Mouse (Mus musculus) heart, adult 9 months (tissue): ENCODE measurements around the gene Srp9.

Source experiments
- DNase-seq, 2 experiments: peaks; one replicate each; pipeline ENCODE4 v3.0.0; 2022; ENCODE audit warnings: low spot score in 2 of 2

The Srp9 gene

DNA sequence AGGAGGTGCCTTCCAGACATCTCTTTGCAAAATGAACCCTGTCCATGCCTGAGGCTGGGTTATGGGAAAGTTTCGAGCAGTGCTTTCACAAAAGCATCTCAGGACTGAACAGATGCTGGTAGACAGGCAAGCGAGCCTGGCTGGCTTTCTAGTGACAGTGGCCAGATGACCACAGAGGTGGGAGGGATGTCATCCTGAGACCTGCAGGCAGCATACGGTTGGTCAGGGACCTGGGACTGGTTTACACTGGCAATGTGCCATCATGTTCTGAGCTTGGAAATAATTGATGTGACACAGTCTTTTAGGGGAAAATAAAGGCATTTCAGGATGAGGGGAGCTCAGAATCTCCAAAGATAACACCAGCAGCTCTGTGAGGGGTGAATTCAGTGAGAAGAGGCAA lies 19.5 kb upstream of the Srp9 start:
- no peak for DNase-seq

DNA sequence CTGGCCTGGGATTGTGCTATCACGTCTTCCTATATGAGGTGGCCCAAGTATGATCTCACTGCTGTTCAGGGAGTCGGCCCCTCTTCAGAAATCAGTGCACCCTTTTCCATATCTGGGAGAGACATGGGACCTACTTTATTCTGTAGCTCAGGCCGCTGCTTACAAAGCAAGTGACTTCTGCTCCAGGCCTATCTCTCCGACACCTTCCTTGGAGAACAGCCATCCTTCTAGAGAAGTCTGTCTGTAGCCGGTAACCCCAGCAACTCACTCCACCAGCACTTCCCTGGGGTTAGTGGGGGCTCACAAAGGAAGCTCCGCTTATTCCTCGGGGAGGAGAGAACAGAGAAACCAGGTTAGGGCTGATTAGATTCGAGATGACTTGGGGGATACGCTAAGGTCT lies 17.3 kb upstream of the Srp9 start:
- peak; percentile 29 to 43 for DNase-seq

DNA sequence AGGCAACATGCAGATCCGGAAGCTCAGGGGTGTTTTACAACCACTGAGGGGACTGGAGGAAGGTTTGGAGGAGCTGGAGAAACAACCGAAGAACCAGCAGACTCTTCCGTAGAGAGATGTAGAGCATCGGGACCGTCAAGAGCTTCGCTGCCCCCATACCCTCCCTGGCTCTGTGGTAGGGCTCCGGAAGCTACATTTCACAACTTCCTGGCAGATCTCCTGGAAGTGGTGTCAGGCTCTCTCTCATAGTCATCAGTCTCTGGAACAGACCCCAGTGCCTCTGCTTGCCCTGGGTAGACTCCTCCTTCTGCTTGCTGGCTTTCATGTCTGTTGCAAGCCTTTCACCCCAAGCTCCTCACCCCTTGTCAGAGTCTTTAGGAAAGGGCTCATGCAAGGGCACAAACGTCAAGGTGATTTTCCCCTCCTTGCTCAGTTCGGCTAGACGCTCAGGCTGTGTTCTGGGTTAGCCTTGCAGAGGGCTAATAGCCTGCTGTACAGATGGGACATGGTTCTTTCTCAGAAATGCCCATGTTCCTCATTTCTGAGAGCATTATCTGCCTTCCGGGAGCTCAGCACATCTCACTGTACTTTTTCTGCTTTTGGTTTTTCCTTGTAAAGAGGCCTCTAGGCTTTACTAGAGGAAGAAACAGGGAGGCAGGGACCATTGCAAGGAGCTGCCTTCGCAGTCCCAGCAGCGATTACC lies 16.0 kb upstream of the Srp9 start:
- peak; percentile 62 to 72 for DNase-seq

DNA sequence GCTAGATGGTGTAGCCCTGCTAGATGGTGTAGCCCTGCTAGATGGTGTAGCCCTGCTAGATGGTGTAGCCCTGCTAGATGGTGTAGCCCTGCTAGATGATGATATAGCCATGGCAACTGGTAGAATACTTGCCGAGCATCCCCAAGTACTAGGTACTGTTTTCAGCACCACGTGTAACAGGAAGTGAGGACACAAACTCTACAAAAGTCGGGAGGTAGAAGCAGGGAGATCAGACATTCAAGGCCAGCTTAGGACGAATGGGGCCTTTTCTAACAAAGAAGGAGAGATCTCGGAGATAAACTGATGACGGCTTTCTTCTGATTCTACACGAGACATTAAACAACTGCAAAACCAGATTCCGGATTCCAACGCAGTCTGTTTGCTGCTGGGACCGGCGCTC lies 14.4 kb upstream of the Srp9 start:
- no peak for DNase-seq

DNA sequence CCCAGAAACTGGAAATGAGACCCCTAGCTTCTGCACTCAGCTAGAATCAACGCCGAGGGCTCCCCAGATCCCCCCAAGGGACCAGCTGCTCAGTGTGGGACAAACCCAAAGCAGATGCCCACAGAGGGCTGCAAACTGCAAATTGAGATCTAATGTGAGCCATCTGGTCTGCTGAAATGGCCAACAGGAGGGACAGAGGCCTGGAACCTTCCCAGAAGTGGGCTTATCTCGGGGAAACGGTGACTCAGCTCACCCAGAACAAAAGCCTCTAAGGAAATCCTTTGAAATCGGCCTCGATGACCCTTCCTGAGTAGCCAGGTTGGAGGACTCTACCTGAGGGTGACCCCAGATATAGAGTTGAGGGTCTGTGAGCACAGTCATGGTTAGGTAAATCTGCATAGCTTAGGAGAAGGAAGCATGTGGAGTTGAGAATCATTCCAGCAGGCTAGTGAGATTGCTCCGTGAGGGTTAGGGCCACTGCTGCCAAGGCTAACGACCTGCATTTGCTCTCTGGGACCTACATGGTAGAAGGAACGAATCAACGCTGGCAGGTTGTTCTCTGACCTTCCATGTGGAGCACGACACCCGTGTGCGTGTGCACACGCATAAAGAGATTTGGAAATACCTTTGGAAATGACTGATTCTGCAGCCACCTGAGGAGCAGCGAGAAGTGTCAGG lies 13.7 kb upstream of the Srp9 start:
- peak; percentile 51 to 62 for DNase-seq

DNA sequence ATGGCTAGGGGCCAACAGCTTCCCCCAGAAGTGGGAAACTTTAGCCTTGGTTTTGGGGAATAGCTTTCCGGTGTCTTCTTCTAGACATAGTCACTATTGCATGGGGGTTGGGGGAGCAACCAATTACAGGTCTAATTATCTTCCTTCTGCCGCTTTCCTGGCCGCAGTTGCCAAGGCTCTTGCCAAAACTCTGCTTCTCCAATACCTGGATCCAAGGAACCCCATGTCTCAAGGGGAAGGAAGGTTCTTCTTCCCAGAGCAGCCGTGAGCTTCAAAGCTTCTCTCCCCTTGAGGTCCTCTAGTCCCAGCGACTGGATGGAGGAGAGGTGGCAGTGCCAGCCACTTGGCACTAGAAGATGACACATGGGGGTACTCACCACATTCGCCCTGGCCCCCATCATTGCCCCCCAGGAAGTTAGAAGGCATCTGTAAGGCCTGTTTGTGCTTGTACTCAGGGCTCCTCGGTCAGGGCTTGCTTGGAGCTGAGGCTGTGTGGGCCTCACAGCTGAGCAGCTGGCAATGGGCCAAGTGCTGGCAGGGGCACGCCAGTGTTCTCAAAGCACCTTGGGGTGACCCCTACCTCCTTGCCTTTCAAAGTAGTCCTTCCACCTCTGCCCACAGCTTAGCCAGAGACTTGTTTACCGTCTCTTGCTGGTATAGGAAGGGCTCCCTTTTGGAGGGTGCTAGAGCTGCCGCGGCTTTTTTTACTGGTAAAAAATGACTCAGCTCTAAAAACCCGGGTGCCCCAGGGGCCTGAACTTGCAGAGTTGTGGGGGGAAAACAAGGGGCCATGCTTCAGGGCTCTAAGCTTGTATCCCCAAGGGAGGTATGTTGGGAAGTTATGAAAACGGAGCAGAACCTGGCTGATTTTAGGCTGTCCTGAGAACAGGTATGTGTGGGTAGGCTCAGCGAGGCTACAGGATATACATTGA lies 12.9 kb upstream of the Srp9 start:
- DNase-seq, result no peak

DNA sequence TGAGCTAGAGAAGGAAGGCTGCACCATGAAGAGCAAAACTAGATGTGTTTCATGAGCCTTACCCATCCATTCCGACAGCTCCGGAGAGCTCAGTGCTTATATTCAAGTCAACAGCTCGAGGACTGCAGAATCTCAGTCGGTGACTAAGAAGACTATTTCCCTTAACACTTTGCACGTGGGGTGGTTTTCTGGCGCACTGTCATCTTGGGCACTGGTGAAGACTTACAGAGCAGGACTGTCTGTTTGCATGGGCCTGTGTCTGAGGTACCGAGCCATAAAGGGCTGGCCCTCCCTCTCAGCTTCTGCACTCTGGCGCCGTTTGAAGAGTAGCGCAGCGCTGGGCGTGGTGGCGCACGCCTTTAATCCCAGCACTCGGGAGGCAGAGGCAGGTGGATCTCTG lies 12.2 kb upstream of the Srp9 start:
- DNase-seq, result no peak

DNA sequence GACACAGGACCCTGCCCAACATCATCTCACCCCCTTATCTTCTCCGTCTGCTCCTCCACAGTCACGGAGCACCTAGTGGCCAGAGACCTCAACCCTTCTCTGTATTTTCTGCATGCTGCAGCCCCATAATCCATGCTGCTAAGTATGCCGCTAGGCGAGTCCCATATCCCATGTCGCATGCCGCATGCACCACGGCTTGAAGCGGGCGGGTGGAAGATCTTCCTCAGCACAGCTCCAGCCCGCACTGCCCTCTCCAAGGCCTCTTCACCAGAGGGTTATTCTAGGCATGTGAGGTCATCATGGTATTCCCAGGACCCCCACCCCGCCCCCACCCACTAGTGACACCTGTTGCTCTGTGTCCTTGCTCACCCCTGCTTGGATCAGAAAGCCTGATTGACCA lies 11.4 kb upstream of the Srp9 start:
- no peak for DNase-seq

DNA sequence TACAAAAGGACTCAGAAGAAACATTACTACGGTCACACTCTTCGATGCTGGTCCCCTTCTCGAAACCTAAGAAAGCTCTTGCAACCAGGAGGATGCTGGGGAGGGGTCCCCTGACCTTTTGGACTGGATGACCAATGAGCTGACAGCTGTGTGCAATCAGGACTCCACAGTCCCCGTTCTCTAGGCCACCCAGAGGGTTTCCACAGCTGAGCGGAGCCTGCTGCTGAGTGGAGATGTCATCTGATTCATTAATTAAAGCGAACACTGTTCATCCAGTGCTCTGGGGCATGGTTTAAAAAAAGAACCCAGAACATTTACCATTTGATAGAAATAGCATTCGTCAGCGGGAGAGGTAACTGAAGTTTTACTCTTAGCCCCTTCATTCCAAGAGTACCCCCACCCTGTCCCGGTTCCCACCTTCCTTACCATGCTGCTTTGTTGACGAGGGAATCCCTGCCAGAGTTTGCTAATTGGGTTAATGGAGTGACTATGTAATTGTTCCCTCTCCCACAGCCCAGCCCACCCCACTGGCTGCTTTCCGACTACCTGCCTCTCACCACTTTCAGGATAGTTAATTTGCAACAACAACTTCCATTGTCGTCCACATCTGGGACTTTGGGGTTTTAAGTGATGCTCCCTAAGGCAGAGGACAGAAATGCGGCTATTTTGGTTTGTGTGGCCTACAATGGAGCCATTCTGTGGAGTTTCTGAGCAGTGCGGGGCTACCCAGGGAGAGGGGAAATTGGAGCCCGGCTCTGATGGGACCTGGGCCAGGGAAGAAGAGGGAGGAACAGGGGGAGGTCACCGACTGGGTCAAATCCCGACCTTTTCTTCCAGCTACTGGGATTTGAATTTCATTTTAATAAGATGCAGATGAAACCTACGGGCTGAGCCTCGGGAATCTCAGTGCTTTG lies 10.7 kb upstream of the Srp9 start:
- no peak for DNase-seq

DNA sequence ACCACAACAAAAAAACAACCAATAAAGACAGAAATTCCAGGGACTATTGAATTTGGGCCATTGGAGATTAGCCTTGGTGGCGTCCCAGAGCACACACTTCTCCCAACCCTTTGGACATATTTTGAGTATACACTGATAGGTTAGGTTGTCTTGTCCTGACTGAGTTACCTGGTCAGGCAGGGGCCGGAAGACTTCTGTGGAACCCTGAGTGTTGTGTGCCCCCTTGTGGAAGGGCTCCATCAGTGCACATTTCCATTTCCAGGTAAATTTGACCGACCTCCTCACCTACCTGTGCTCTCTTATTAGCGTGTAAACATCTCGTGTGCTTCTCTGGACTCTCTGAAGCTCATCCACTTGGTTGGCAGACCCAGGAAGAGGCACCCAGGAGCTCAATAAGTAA lies 9.3 kb upstream of the Srp9 start:
- no peak for DNase-seq

DNA sequence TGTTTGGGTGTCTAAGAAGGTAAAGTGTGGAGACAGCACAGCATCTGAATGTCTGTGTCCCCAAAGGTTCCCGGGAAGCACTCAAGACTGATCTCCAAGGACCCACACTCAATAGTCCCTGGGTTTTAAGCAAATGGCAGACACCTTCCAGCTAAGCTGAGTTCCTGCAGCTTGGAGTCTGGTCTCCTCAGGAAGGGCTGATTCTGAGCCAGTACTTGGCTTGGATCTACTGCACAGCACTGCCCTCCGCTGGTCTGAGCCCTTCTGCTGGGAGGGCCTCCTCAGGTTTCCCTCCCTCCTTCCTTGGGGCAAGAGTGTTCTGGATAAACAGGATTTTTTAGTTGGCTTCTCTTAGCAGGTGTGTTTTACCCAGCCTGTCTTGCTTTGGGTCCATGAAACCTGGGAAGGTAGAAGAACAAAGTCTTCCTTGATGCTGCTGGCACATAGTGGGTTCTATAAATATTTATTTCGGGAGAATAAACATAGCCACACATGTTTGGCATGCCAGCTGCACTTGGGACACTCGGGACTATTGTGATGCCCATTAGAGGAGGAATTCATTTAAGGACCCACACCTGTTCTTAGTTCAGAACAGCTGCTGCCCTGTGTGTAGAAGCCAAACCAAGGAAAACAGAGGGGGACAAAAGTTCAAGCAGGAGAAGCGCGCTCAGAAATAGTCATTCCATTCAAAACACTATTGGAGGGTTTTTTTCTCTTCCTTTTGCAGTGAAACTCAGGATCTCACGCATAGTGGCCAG lies 8.7 kb upstream of the Srp9 start:
- no peak for DNase-seq

DNA sequence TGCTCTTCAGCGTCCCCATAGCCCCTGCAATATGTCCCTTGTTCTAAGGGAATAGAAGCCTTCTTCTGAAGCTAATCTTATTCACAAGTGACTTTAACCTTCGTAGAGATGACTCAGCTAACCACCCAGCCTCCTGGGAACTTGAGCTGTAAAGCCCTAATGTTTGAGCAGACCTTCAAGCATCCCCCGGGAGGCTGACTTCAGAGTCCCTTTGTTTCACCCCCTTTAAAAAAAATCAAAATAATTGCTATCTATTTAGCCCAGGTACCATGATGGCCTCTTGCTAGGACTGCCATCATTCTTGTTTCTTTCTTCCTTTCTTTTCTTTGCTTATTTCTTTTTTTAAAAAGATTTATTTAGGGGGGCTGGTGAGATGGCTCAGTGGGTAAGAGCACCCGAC lies 2.1 kb upstream of the Srp9 start:
- no peak for DNase-seq

DNA sequence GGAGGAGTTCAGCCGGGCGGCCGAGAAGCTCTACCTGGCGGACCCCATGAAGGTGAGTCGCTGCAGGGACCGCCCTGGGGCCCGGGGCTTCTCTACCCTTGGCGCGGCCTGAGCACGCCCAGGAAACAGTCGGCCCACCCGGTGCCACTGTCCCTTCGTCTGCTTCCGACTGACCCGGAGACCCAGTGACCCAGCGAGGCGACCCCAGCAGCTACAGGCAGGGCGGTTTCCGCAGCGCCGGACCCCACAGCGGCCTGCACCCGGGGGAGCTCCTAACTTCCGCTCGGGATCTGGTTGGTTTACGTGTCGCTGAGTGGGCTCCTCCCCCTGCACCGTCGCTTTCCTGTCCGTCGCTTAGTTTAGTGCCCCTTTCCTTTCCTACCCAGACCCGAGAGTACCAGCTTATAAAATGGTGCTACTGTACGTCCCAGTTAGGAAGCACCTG lies 409 bp downstream of the Srp9 start:
- peak; percentile 83 to 85 for DNase-seq

DNA sequence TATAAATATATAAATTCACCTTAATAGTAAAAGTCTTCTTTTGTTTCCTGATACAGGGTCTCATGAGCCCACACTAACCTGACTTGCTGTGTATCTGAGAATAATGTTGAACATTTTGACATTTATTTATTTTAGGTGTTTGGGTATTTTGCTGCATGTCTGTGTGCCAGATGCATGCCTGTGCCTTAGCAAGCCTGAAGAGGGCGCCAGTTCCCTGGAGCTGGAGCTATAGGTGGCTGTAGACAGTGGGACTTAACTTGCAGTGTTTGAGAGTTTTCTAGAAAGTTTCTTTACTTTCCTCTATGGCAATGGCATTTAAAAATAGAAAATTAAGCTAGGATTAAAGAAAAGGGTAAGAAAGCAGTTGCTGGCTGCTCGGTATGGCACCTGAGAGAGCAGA lies 6.3 kb downstream of the Srp9 start:
- DNase-seq, result no peak

DNA sequence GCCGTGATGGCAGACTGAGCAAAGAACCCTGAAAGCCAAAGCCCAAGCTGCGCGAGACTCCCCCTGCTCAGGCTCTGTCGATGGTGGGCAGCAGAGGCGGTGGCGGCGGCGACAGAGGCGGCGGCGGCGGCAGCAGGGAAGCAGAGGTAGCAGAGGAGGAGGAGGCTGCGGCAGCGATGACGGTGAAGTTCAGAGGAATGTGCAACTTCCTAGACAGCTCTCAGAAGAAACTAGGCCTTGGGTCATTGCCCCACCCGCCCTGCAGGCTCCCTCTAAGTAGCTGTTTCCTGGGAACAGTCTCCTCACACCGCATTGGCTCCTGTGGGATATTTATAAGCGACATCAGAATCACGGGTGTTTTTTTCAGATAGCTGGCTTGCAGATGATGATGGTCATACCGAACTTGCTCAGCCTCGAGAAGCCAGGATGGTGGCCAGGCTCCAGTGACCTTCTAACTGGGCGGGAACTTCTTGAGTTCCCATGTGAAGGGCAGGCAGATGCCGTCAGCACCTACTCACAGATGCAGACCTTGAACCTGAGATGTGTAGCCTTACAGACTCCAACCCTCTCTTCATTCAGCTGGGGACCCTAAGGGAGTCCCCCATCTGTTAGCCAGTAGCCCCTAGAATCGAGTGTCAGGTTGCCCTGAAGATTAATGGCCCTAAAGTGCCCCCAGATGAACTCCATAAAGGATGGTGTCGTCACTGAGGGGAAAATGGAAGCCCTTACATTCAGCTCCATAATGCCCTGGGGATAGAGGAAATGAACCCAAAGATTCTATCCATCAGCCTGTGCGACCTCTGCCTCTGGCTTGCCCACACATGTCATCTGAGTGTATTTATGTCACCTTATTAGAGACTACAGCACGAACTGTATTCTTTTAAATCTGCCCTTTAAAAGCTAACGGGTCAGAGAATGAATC lies 12.9 kb downstream of the Srp9 start:
- DNase-seq, result no peak

DNA sequence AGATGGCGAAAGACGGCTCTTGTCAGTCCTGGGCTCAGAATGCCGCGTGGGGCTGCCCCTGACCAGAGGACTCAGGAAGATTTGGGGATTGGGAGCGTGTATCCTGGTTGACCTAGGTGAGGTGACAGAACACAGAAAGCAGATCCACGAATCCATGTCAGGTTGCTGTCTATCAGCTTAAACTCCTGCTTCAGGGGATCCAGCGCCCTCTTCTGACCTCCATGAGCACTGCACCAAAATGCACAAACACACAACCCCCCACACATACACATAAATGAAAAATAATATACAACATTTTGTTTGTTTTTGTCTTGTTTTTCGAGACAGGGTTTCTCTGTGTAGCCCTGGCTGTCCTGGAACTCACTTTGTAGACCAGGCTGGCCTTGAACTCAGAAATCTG lies 13.6 kb downstream of the Srp9 start:
- no peak for DNase-seq

DNA sequence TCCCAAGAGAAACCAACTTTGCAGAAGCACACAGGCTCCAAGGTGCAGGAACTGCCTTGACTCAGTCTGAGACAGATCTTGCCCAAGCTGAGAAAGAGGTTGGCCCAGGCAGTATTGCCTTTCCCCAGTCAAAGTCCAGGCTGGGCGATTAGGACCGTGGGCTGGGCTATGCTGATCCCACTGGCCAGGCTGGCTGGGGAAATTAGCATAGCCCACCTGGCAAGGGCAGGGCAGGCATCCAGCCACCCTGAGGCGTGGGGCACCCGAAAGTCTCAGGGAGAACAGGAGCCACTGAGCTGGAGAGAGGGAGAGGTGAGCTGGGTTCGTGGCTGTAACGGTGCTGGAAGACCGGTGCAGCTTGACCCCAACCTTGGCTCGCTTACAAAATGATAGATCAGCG lies 15.4 kb downstream of the Srp9 start:
- DNase-seq, result no peak

DNA sequence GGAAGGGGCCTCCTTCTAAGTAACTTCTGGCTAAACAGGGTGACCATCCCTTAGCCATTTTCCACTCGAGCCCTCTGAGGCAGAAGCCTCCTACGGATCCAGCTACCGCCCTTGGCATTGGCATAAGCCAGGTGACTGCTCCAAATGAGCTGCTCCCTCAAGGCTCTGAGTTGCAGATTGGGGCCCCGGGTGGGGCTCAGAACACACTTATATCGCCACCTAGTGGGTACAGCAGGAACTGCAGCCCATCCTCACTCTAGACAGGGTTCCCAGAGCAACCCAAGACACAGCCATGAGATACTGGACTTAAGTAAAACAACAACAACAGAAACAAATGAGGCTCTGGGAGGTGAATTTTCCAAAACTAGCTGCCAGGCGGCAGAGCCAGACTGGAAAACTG lies 15.8 kb downstream of the Srp9 start:
- DNase-seq, result peak; percentile 53 to 66

DNA sequence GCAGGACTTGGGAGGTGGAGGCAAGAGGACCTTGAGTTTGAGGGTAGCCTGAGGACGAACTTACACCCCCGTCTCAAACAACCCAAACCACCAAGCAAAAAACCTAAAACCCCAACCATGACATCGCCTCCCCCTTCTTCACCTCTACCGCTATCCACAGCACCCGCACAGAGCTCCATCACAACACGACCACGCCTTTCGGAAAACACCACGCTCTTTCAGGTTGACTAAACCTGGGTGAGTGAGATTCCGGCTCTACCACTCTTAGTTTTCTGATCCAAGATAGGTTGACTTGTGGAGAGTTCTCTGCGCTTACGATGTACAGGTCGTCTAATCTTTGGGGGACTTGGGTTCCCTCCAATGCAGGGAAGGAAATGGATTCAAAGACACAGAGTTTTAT lies 18.2 kb downstream of the Srp9 start:
- DNase-seq, result no peak

DNA sequence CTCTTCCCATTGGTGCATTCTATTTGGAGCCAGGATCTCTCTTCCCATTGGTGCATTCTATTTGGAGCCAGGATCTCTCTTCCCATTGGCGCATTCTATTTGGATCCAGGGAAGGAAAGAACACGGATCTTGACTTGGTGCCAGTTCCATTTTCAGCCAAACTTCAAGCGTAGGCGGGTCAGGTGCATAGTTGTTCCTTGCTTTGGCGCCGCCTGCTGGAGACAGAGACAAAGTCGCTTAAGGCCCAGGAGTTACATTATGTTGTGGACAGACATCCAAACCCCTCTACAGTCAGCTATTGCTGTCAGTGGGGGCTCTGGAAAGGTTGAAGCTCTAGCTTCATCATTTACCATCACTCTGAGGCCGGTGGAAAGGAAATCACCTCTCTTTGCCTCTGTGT lies 18.8 kb downstream of the Srp9 start:
- DNase-seq, result no peak
